Mouse (Mus musculus): ENCODE data around the gene Olfr506. TPM values are rescaled to one million over a fixed set of nuclear protein-coding genes. Genes with fewer than 3 reads are reported as not detected.
"Not testable (repeated sequence)": the region's sequence is repeated elsewhere in the genome, so short reads cannot be mapped to it uniquely, and the experiment has no call there.

The Olfr506 gene
- polyA plus RNA-seq (2016; fragmentation: Nextera tagmentation; extraction: Ambion mirVana): not detected in 2 replicates

GRCm38 (mm10) chr7:108610487-108610886 is at the start of gene Olfr506:
Gene Olfr506, plus strand, starts transcription at chr7:108610787.
- Histone ChIP-seq H3K4me1 (no peaks in the 10 kb centered on the region), H3K9me3 (replicated peaks) (no peaks in the 10 kb centered on the region), H3K4me2 (replicated peaks) (no peak within 1 kb of the TSS), H3K9ac (no peak within 1 kb of the TSS), H3K36me3 (no peaks in the 10 kb centered on the region), H3K27ac (no peak within 1 kb of the TSS), H3K27me3 (no peaks in the 10 kb centered on the region), H3K4me3 (no peak within 1 kb of the TSS)
- no peak for ATAC-seq (ENCODE audit: low FRiP score)

- no peak within 1 kb of the TSS for H3K4me2 ChIP-seq (replicated peaks)
- H3K9me3 ChIP-seq (replicated peaks): peaks cover 4% of the 10 kb centered on the region; the same call in 1 of the 2 replicates
- 92% methylated on average over 1 of the region's 1 CpGs for whole genome bisulfite sequencing
- no peak for ATAC-seq (ENCODE audit: low FRiP score)
- no peak within 1 kb of the TSS for H3K4me3 ChIP-seq
- H3K9ac ChIP-seq: no peak within 1 kb of the TSS
- no peak within 1 kb of the TSS for H3K27ac ChIP-seq
- no peaks in the 10 kb centered on the region for H3K4me1 ChIP-seq
- H3K36me3 ChIP-seq: no peaks in the 10 kb centered on the region
- no peaks in the 10 kb centered on the region for H3K27me3 ChIP-seq
These were observed 44.9 kb upstream of the Olfr506 start, which contains the start of gene Olfr504 for GRCm38 (mm10) chr7:108565693-108566092. Gene Olfr504, minus strand, starts transcription at chr7:108565793.

- H3K27me3 ChIP-seq: no peaks in the 10 kb centered on the region
- H3K4me2 ChIP-seq (replicated peaks): no peak overlapping the region
- no peaks in the 10 kb centered on the region for H3K4me1 ChIP-seq
- H3K27ac ChIP-seq: no peak overlapping the region
- no peaks in the 10 kb centered on the region for H3K36me3 ChIP-seq
- H3K4me3 ChIP-seq: no peak overlapping the region
- no peaks in the 10 kb centered on the region for H3K9me3 ChIP-seq (replicated peaks)
- H3K9ac ChIP-seq: no peak overlapping the region
- WGBS: 79% methylated on average over 1 of the region's 1 CpGs
- ATAC-seq (ENCODE audit: low FRiP score): peak; percentile 35; the same call in 1 of the 2 replicates
These were observed 20.8 kb upstream of the Olfr506 start for GRCm38 (mm10) chr7:108589797-108590196.

- H3K4me3 ChIP-seq; H3K9me3 ChIP-seq (replicated peaks); ATAC-seq (ENCODE audit: low FRiP score); H3K36me3 ChIP-seq; H3K27ac ChIP-seq; H3K4me2 ChIP-seq (replicated peaks); H3K27me3 ChIP-seq; H3K4me1 ChIP-seq; H3K9ac ChIP-seq: not testable (repeated sequence)
- 77% methylated on average over 3 of the region's 3 CpGs for WGBS
These were observed 8.7 kb upstream of the Olfr506 start for GRCm38 (mm10) chr7:108601916-108602315.

GRCm38 (mm10) chr7:108614110-108614509 is 3.5 kb downstream of the Olfr506 start:
- Histone ChIP-seq H3K4me1 (no peaks in the 10 kb centered on the region), H3K9me3 (replicated peaks) (no peaks in the 10 kb centered on the region), H3K4me2 (replicated peaks) (no peak overlapping the region), H3K4me3 (no peak overlapping the region), H3K27me3 (no peaks in the 10 kb centered on the region), H3K36me3 (no peaks in the 10 kb centered on the region), H3K9ac (no peak overlapping the region), H3K27ac (no peak overlapping the region)
- ATAC-seq (ENCODE audit: low FRiP score): no peak
- WGBS: 96% methylated on average over 2 of the region's 2 CpGs

- WGBS: 61% methylated on average over 3 of the region's 3 CpGs
- H3K9ac ChIP-seq; H3K27me3 ChIP-seq; H3K9me3 ChIP-seq (replicated peaks); H3K27ac ChIP-seq; H3K36me3 ChIP-seq; H3K4me1 ChIP-seq; H3K4me3 ChIP-seq; H3K4me2 ChIP-seq (replicated peaks); ATAC-seq (ENCODE audit: low FRiP score): not testable (repeated sequence)
These were observed 6.2 kb downstream of the Olfr506 start for GRCm38 (mm10) chr7:108616781-108617180.

- H3K4me3 ChIP-seq: no peak within 1 kb of the TSS
- ATAC-seq (ENCODE audit: low FRiP score): no peak
- no peak within 1 kb of the TSS for H3K27ac ChIP-seq
- WGBS: 80% methylated on average over 2 of the region's 2 CpGs
- no peaks in the 10 kb centered on the region for H3K9me3 ChIP-seq (replicated peaks)
- H3K4me1 ChIP-seq: no peaks in the 10 kb centered on the region
- no peaks in the 10 kb centered on the region for H3K36me3 ChIP-seq
- H3K4me2 ChIP-seq (replicated peaks): no peak within 1 kb of the TSS
- H3K27me3 ChIP-seq: no peaks in the 10 kb centered on the region
- H3K9ac ChIP-seq: no peak within 1 kb of the TSS
These were observed 10.9 kb downstream of the Olfr506 start, which contains the start of gene Olfr507 for GRCm38 (mm10) chr7:108621514-108621913. Gene Olfr507, plus strand, starts transcription at chr7:108621814.

- no peaks in the 10 kb centered on the region for H3K4me1 ChIP-seq
- H3K36me3 ChIP-seq: no peaks in the 10 kb centered on the region
- H3K27me3 ChIP-seq: no peaks in the 10 kb centered on the region
- H3K27ac ChIP-seq: no peak within 1 kb of the TSS
- no peaks in the 10 kb centered on the region for H3K9me3 ChIP-seq (replicated peaks)
- H3K4me2 ChIP-seq (replicated peaks): no peak within 1 kb of the TSS
- H3K9ac ChIP-seq: no peak within 1 kb of the TSS
- no peak within 1 kb of the TSS for H3K4me3 ChIP-seq
- no peak for ATAC-seq (ENCODE audit: low FRiP score)
- WGBS: 84% methylated on average over 3 of the region's 3 CpGs
These were observed 19.1 kb downstream of the Olfr506 start, which contains the start of gene Olfr508 for GRCm38 (mm10) chr7:108629694-108630093. Gene Olfr508, plus strand, starts transcription at chr7:108629994.

GRCm38 (mm10) chr7:108651806-108652205 is 41.2 kb downstream of the Olfr506 start, which contains the start of gene Olfr509:
Gene Olfr509, minus strand, starts transcription at chr7:108651906.
- ATAC-seq (ENCODE audit: low FRiP score): no peak
- Histone ChIP-seq H3K9ac (no peak within 1 kb of the TSS), H3K27ac (no peak within 1 kb of the TSS), H3K4me3 (no peak within 1 kb of the TSS), H3K4me2 (replicated peaks) (no peak within 1 kb of the TSS), H3K4me1 (no peaks in the 10 kb centered on the region), H3K27me3 (no peaks in the 10 kb centered on the region), H3K9me3 (replicated peaks) (no peaks in the 10 kb centered on the region), H3K36me3 (no peaks in the 10 kb centered on the region)

GRCm38 (mm10) chr7:108662419-108662818 is 51.8 kb downstream of the Olfr506 start:
- ATAC-seq (ENCODE audit: low FRiP score): no peak
- Histone ChIP-seq H3K4me1 (no peaks in the 10 kb centered on the region), H3K27me3 (no peaks in the 10 kb centered on the region), H3K4me2 (replicated peaks) (no peak overlapping the region), H3K9ac (no peak overlapping the region), H3K4me3 (no peak overlapping the region), H3K27ac (no peak overlapping the region), H3K9me3 (replicated peaks) (no peaks in the 10 kb centered on the region), H3K36me3 (no peaks in the 10 kb centered on the region)
- 92% methylated on average over 3 of the region's 3 CpGs for WGBS

Other genes with a start within 250 kb of the Olfr506 start
- gene Olfr494, start 245.5 kb upstream of the Olfr506 start, polyA plus RNA-seq (2016; fragmentation: Nextera tagmentation; extraction: Ambion mirVana): not detected in 2 replicates
- gene Olfr495, start 217.6 kb upstream of the Olfr506 start, polyA plus RNA-seq (2016; fragmentation: Nextera tagmentation; extraction: Ambion mirVana): not detected in 2 replicates
- not detected in 2 replicates for gene Olfr497, start 190.4 kb upstream of the Olfr506 start, polyA plus RNA-seq (2016; fragmentation: Nextera tagmentation; extraction: Ambion mirVana)
- not detected in 2 replicates for gene Olfr498, start 145.5 kb upstream of the Olfr506 start, polyA plus RNA-seq (2016; fragmentation: Nextera tagmentation; extraction: Ambion mirVana)
- not detected in 2 replicates for gene Olfr502, start 85.7 kb upstream of the Olfr506 start, polyA plus RNA-seq (2016; fragmentation: Nextera tagmentation; extraction: Ambion mirVana)
- not detected in 2 replicates for gene Olfr503, start 66.3 kb upstream of the Olfr506 start, polyA plus RNA-seq (2016; fragmentation: Nextera tagmentation; extraction: Ambion mirVana)
- not detected in 2 replicates for gene Olfr504, start 45.0 kb upstream of the Olfr506 start, polyA plus RNA-seq (2016; fragmentation: Nextera tagmentation; extraction: Ambion mirVana)
- not detected in 2 replicates for gene Olfr507, start 11.0 kb downstream of the Olfr506 start, polyA plus RNA-seq (2016; fragmentation: Nextera tagmentation; extraction: Ambion mirVana)
- gene Olfr508, start 19.2 kb downstream of the Olfr506 start, polyA plus RNA-seq (2016; fragmentation: Nextera tagmentation; extraction: Ambion mirVana): not detected in 2 replicates
- gene Olfr509, start 41.1 kb downstream of the Olfr506 start, polyA plus RNA-seq (2016; fragmentation: Nextera tagmentation; extraction: Ambion mirVana): not detected in 2 replicates
- gene Olfr510, start 55.6 kb downstream of the Olfr506 start, polyA plus RNA-seq (2016; fragmentation: Nextera tagmentation; extraction: Ambion mirVana): not detected in 2 replicates
- gene Olfr512, start 102.5 kb downstream of the Olfr506 start, polyA plus RNA-seq (2016; fragmentation: Nextera tagmentation; extraction: Ambion mirVana): not detected in 2 replicates
- not detected in 2 replicates for gene Olfr513, start 140.2 kb downstream of the Olfr506 start, polyA plus RNA-seq (2016; fragmentation: Nextera tagmentation; extraction: Ambion mirVana)
- not detected in 2 replicates for gene Olfr514, start 215.2 kb downstream of the Olfr506 start, polyA plus RNA-seq (2016; fragmentation: Nextera tagmentation; extraction: Ambion mirVana)
- not detected in 2 replicates for gene Olfr516, start 239.7 kb downstream of the Olfr506 start, polyA plus RNA-seq (2016; fragmentation: Nextera tagmentation; extraction: Ambion mirVana)